Mouse (Mus musculus): Measurements from ENCODE around the gene Wdr83. TPM values are rescaled to one million over a fixed set of nuclear protein-coding genes. Genes with fewer than 3 reads are reported as not detected.
A peak's percentile ranks its signal among the peaks of the same experiment; 100 is the strongest.

Gene Wdr83
- polyA plus RNA-seq, 1 experiment = 19.7 TPM

GRCm38 (mm10) chr8:85036718-85037365, 44.3 kb downstream of the Wdr83 start, which contains the start of gene Tnpo2:
TSS of gene Tnpo2 (plus strand) at chr8:85036915.
- Histone ChIP-seq H3K4me1 (peaks cover 63% of the 10 kb centered on the region), H3K9me3 (no peaks in the 10 kb centered on the region), H3K36me3 (replicated peaks; ENCODE audit: low read length) (peaks cover 44% of the 10 kb centered on the region), H3K4me3 (replicated peaks) (peak within 1 kb of the TSS; percentile 96), H3K27me3 (replicated peaks) (no peaks in the 10 kb centered on the region)
- TF ChIP-seq FLI1 (IDR thresholded peaks at IDR 0.05; ENCODE audit: low read length) (no peak), GATA1 (IDR thresholded peaks at IDR 0.05; ENCODE audit: borderline replicate concordance, low read length) (no peak)

- no peak for TF ChIP-seq GATA1 (IDR thresholded peaks at IDR 0.05; ENCODE audit: borderline replicate concordance, low read length)
- no peak for TF ChIP-seq FLI1 (IDR thresholded peaks at IDR 0.05; ENCODE audit: low read length)
- Histone ChIP-seq H3K27me3 (replicated peaks) (no peaks in the 10 kb centered on the region), H3K36me3 (replicated peaks; ENCODE audit: low read length) (peaks cover 44% of the 10 kb centered on the region), H3K4me3 (replicated peaks) (peak overlapping the region; percentile 96), H3K4me1 (peaks cover 63% of the 10 kb centered on the region), H3K9me3 (no peaks in the 10 kb centered on the region)
Observed at GRCm38 (mm10) chr8:85036381-85036717, 44.8 kb downstream of the Wdr83 start.

GRCm38 (mm10) chr8:85035728-85036310, 45.3 kb downstream of the Wdr83 start:
- Histone ChIP-seq H3K27me3 (replicated peaks) (no peaks in the 10 kb centered on the region), H3K9me3 (no peaks in the 10 kb centered on the region), H3K4me1 (peaks cover 59% of the 10 kb centered on the region), H3K36me3 (replicated peaks; ENCODE audit: low read length) (peaks cover 43% of the 10 kb centered on the region), H3K4me3 (replicated peaks) (peak overlapping the region; percentile 96)
- TF ChIP-seq GATA1 (IDR thresholded peaks at IDR 0.05; ENCODE audit: borderline replicate concordance, low read length) (no peak), FLI1 (IDR thresholded peaks at IDR 0.05; ENCODE audit: low read length) (no peak)

GRCm38 (mm10) chr8:85035165-85035727, 45.9 kb downstream of the Wdr83 start:
- H3K36me3 ChIP-seq (replicated peaks; ENCODE audit: low read length) = peaks cover 43% of the 10 kb centered on the region
- H3K4me1 ChIP-seq = peaks cover 57% of the 10 kb centered on the region
- no peak for TF ChIP-seq FLI1 (IDR thresholded peaks at IDR 0.05; ENCODE audit: low read length)
- TF ChIP-seq GATA1 (IDR thresholded peaks at IDR 0.05; ENCODE audit: borderline replicate concordance, low read length) = no peak
- H3K9me3 ChIP-seq = no peaks in the 10 kb centered on the region
- H3K4me3 ChIP-seq (replicated peaks) = peak overlapping the region; percentile 96
- no peaks in the 10 kb centered on the region for H3K27me3 ChIP-seq (replicated peaks)

- Histone ChIP-seq H3K9me3 (no peaks in the 10 kb centered on the region), H3K4me3 (replicated peaks) (peak overlapping the region; percentile 96), H3K4me1 (peaks cover 57% of the 10 kb centered on the region), H3K27me3 (replicated peaks) (no peaks in the 10 kb centered on the region), H3K36me3 (replicated peaks; ENCODE audit: low read length) (peaks cover 43% of the 10 kb centered on the region)
- no peak for TF ChIP-seq FLI1 (IDR thresholded peaks at IDR 0.05; ENCODE audit: low read length)
Observed at GRCm38 (mm10) chr8:85034764-85035163, 46.3 kb downstream of the Wdr83 start.

- H3K4me1 ChIP-seq = peaks cover 59% of the 10 kb centered on the region
- TF ChIP-seq GATA1 (IDR thresholded peaks at IDR 0.05; ENCODE audit: borderline replicate concordance, low read length) (no peak), FLI1 (IDR thresholded peaks at IDR 0.05; ENCODE audit: low read length) (no peak)
- no peaks in the 10 kb centered on the region for H3K9me3 ChIP-seq
- peaks cover 51% of the 10 kb centered on the region for H3K36me3 ChIP-seq (replicated peaks; ENCODE audit: low read length)
- H3K4me3 ChIP-seq (replicated peaks) = no peak overlapping the region
- no peaks in the 10 kb centered on the region for H3K27me3 ChIP-seq (replicated peaks)
Observed at GRCm38 (mm10) chr8:85033867-85034266, 47.2 kb downstream of the Wdr83 start.

- Histone ChIP-seq H3K27me3 (replicated peaks) (no peaks in the 10 kb centered on the region), H3K9me3 (no peaks in the 10 kb centered on the region), H3K4me3 (replicated peaks) (no peak overlapping the region), H3K4me1 (peaks cover 61% of the 10 kb centered on the region), H3K36me3 (replicated peaks; ENCODE audit: low read length) (peaks cover 55% of the 10 kb centered on the region)
- TF ChIP-seq FLI1 (IDR thresholded peaks at IDR 0.05; ENCODE audit: low read length) = no peak
- no peak for TF ChIP-seq GATA1 (IDR thresholded peaks at IDR 0.05; ENCODE audit: borderline replicate concordance, low read length)
Observed at GRCm38 (mm10) chr8:85032622-85033311, 48.3 kb downstream of the Wdr83 start.

GRCm38 (mm10) chr8:85029271-85029670, 51.8 kb downstream of the Wdr83 start:
- Histone ChIP-seq H3K27me3 (replicated peaks) (no peaks in the 10 kb centered on the region), H3K4me3 (replicated peaks) (peak overlapping the region; percentile 99), H3K4me1 (peaks cover 58% of the 10 kb centered on the region), H3K36me3 (replicated peaks; ENCODE audit: low read length) (peaks cover 55% of the 10 kb centered on the region), H3K9me3 (no peaks in the 10 kb centered on the region)
- no peak for TF ChIP-seq GATA1 (IDR thresholded peaks at IDR 0.05; ENCODE audit: borderline replicate concordance, low read length)
- no peak for TF ChIP-seq FLI1 (IDR thresholded peaks at IDR 0.05; ENCODE audit: low read length)

- TF ChIP-seq GATA1 (IDR thresholded peaks at IDR 0.05; ENCODE audit: borderline replicate concordance, low read length) (no peak), FLI1 (IDR thresholded peaks at IDR 0.05; ENCODE audit: low read length) (no peak)
- Histone ChIP-seq H3K4me1 (peaks cover 58% of the 10 kb centered on the region), H3K4me3 (replicated peaks) (peak overlapping the region; percentile 99)
Observed at GRCm38 (mm10) chr8:85027922-85028321, 53.2 kb downstream of the Wdr83 start.

GRCm38 (mm10) chr8:85027516-85027855, 53.6 kb downstream of the Wdr83 start:
- no peak for TF ChIP-seq GATA1 (IDR thresholded peaks at IDR 0.05; ENCODE audit: borderline replicate concordance, low read length)
- no peak for TF ChIP-seq FLI1 (IDR thresholded peaks at IDR 0.05; ENCODE audit: low read length)
- peaks cover 55% of the 10 kb centered on the region for H3K36me3 ChIP-seq (replicated peaks; ENCODE audit: low read length)
- peaks cover 56% of the 10 kb centered on the region for H3K4me1 ChIP-seq
- H3K27me3 ChIP-seq (replicated peaks) = no peaks in the 10 kb centered on the region
- H3K4me3 ChIP-seq (replicated peaks) = peak overlapping the region; percentile 99
- H3K9me3 ChIP-seq = no peaks in the 10 kb centered on the region

More at GRCm38 (mm10) chr8:85027922-85028321, 53.2 kb downstream of the Wdr83 start:
- Histone ChIP-seq H3K27me3 (replicated peaks) (no peaks in the 10 kb centered on the region), H3K9me3 (no peaks in the 10 kb centered on the region), H3K36me3 (replicated peaks; ENCODE audit: low read length) (peaks cover 57% of the 10 kb centered on the region)

All from megakaryocyte, embryonic 14.5 days (primary cell).